Mouse (Mus musculus) cerebellum, postnatal 4 days (tissue): ENCODE results near the gene Adora2a.
"Not testable (repeated sequence)": the region's sequence is repeated elsewhere in the genome, so short reads cannot be mapped to it uniquely, and the experiment has no call there.

ENCODE experiments used
- DNase-seq, 2 experiments: peaks; one replicate each; pipeline ENCODE4 v3.0.0; 2022; ENCODE audit warnings: low spot score in 2 of 2, mixed read lengths in 1 of 2

Gene Adora2a

GRCm38 (mm10) chr10:75316872-75316907 lies at the start of gene Adora2a:
Gene Adora2a (plus strand): TSS chr10:75316877.
- DNase-seq = no peak

GRCm38 (mm10) chr10:75273020-75273419 lies 43.7 kb upstream of the Adora2a start:
- no peak for DNase-seq

GRCm38 (mm10) chr10:75276427-75277013 lies 40.2 kb upstream of the Adora2a start:
- no peak for DNase-seq

GRCm38 (mm10) chr10:75277501-75277900 lies 39.2 kb upstream of the Adora2a start:
- DNase-seq = peak in 1 of 2 experiments; percentile 23

GRCm38 (mm10) chr10:75282648-75283047 lies 34.0 kb upstream of the Adora2a start:
- DNase-seq = no peak

DNA sequence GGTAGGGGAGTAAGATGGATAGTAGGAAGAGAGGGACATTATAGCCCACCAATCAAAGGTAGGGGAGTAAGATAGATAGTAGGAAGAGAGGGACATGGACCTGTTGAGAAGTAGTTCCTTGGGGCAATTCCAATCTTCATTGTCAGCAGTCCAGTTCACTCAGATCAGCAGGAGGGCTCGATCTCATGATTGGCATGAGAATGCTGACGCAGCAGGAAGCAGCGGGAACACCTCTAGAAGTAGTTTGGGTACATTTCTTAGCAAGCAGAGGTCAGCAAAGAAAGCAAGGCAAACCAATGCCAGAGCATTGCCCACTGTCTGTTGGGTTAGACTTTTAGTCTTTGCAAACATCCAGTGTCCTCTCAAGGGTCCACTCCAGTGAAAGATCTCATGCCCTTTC lies 32.9 kb upstream of the Adora2a start:
- DNase-seq = no peak

DNA sequence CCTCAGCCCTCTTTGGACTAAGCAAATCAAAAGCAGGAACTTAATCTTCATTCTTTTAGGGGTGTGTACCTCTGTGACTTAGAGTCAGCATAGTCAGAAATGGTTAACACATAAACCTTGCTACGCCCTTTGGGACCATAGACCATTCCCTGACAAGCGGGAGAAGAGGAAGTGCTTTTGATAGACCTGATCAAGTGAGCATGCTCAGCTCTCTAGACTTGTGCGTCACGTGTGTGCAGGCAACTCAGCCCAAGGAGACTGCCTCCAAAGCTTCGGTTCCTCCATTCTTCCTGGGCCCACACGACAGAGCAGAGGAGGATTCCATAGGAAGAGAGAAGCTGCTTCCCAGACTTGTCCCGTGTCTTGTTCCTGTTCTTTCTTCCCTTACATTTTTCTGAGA lies 28.1 kb upstream of the Adora2a start:
- DNase-seq = no peak

DNA sequence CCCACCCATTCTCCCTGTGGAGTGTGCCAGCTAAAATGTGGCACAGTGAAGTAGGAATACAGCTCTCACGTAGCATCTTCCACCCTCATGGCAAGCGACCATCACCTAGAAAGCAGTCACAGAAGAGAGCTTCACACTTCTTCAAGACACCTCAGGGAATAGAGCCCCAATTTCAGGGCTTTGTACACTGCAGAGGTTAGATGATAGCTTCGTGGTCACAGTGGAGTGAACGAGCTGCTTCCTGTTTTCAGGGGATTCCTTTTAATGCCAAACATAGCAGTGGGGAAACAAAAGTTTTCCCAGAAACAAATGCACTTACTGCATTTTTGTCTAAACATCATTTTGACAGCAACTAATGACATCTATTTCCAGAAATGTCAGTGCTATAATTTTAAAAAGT lies 27.3 kb upstream of the Adora2a start:
- no peak for DNase-seq

- DNase-seq = no peak
Observed at GRCm38 (mm10) chr10:75290650-75291049, 26.0 kb upstream of the Adora2a start.

DNA sequence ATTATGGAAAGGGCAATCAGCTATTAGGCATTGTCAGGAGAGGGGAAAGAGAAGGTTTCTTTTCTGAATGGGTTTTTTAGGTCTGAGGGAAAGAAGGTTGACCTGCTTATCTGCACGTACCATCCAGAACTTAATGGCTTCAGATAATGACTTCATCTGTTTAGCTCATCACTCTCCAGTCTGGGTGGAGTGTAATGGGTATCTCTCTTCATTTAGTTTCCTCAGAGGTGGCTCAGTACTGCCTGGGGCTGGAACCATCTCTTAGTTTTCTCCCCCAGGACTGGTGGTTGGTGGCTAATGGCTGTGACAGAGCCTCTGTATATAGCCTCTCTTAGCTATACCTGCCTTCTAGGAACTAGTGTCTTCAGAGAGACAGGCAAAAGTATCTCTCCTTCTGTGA lies 25.3 kb upstream of the Adora2a start:
- no peak for DNase-seq

DNA sequence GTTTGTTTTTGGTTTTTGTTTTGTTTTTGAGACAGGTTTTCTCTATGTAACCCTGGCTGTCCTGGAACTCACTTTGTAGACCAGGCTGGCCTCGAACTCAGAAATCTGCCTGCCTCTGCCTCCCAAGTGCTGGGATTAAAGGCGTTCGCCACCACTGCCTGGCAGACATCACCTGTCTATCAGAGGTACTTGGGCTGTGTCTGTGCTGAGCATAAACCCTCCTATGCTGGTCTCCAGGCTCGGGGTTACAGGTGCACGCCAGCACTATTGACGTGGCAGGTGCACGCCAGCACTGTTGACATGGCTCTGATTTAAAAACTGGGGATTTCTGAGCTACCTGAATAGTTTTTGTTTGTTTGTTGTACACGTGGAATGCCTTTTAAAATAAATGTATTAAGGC lies 24.5 kb upstream of the Adora2a start:
- DNase-seq = not testable (repeated sequence)

DNA sequence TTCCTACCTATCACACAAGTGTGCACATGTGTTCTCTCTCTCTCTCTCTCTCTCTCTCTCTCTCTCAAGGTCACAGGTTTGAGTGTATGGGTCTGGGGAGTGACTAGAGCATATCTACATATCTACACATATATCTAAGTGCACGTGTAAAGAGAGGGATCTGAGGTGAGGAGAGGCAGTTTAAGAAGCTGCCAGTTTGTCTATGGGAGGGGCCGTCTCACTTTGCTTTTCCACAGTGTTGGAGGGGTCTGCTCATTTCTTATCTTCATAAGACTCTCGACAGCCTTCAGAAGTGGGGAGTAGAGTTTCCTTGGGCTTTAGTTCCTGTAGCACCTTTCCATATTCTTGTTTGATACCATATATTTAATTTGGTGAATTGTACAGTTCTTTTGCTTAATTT lies 23.4 kb upstream of the Adora2a start:
- DNase-seq = no peak

DNA sequence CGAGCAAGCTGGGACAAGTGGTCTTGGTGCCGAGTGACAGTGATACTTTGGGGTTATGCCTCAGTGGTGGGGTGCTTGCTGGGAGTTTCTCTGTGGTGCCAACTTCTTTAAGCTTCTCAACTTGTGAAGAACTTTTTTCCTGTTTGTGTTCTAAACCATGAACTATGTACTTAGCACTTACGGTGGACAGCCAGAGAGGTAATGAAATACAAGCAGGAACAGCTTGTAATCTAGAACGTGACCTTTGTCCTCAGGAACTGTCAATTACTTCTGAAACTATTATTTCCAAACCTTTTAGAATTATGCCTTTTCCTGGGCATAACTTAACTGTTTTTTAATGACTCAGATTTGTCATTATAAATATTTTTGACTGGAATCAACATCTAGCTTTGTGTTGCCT lies 22.3 kb upstream of the Adora2a start:
- DNase-seq = no peak

GRCm38 (mm10) chr10:75294926-75295325 lies 21.8 kb upstream of the Adora2a start:
- DNase-seq = no peak

DNA sequence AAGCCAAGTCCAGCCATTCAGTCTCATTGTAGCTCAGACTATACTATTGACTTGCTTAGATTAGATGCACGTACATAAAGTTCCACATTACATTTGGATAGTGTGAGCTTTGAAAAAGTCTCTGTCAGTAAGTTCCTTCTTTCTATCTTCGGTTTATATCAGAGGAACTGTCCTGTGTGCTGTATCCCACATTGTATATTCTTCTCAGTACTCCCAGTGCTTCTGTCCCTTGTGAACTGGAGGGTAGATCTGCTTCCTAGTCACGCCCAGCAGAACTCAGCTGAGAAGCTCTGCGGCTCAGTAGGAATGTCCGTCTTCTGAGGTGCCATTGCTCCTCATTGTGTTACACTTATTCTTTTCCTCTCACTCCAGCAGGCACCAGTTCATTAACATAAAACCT lies 18.1 kb upstream of the Adora2a start:
- no peak for DNase-seq

DNA sequence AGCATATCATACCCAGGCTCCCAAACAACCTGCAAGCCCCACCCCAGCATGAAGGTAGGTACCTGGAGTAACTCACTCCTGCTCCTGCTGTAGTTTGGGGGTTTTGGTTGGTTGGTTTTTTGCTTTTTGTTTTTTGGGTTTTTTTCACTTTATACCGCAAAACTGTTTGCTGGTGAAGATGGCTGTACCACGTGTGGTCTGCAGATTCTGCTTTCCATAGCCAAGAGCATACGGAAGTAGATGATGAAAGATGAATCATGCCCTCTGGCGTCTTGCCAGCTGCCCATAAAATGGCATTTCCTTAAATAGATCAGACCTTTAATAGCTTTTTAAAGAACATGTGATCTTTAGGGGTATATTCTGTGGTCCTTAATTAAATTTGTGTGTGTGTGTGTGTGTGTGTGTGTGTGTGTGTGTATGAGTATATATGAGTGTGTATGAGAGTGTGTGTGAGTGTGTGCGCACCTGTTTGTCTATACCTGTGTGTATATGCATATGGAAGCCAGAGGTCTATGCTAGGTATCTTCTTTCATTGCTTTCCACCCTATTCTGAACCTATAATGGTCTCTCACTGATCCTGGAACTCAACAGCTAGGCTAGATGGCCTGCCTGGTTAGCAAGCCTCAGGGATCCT lies 16.8 kb upstream of the Adora2a start:
- DNase-seq = no peak

DNA sequence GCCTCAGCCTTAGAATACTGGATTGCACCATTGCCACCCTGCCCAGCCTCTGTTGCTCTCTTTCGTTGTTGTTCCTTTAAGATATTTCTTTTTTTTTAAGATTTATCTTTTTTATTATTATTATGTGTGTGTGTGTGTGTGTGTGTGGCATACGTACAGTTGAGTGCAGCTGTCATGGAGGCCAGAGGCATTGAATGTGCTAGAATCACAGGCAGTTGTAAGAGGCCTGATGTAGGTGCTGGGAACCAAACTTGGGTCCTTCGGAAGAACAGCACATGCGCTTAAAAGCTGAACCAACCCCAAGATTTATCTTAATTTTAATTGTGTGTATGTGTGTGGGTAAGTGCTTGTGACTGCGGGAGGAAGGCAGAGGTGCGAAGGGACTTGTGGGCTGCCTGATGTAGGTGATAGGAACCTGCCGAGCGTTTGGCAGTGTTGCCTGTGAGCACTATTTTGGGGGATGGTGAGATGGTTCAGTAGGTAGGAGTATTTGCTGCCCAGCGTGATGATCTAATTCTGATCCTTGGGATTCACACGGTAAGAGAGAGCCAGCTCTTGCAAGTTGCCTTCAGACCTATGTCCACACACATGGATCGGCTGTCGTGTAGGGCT lies 15.4 kb upstream of the Adora2a start:
- no peak for DNase-seq

GRCm38 (mm10) chr10:75301937-75302336 lies 14.7 kb upstream of the Adora2a start:
- no peak for DNase-seq

DNA sequence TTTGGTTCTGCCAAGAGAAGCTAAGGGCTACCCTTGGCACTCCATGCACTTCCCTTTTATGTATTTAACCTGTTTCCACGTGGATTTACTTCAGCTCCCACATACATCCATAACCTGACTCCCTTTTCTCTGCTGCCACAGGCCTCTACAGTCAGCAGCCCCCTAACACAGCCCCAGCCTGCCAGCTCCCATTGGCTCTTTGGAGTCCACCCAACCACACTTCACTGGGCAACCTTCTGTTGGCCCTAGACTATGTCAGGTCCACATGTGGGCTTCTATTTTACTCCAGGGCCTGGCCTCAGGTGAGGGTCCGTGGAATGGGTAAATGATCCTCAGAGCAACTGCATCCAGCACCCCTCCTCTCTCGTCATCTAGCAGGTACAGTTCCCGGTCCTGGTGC lies 14.1 kb upstream of the Adora2a start:
- DNase-seq = no peak

GRCm38 (mm10) chr10:75303324-75304048 lies 13.2 kb upstream of the Adora2a start:
- DNase-seq = no peak

GRCm38 (mm10) chr10:75304049-75304405 lies 12.7 kb upstream of the Adora2a start:
- no peak for DNase-seq

DNA sequence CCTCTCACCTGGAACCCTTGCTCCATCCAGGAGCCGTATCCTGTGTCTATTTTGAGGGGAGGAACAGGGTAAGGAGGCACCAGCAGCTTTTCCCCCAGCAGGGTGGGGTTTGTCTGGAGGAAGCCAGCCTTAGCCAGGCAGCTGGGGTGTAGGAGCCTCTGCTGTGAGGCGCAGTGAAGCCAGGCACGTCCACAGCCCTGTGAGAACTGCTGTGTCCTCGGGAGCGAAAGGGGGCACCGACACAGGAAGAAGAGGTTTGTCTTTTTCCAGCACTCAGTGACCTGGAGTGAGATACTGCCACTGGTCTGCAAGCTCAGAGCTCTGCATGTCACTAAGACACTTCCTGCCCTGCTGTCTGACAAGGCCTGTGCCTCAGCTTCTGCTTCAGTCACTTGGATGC lies 12.3 kb upstream of the Adora2a start:
- no peak for DNase-seq

GRCm38 (mm10) chr10:75307130-75307529 lies 9.5 kb upstream of the Adora2a start:
- no peak for DNase-seq

GRCm38 (mm10) chr10:75312361-75312760 lies 4.3 kb upstream of the Adora2a start:
- no peak for DNase-seq
